Mouse (Mus musculus): ENCODE results near the gene Pon1.

DNA sequence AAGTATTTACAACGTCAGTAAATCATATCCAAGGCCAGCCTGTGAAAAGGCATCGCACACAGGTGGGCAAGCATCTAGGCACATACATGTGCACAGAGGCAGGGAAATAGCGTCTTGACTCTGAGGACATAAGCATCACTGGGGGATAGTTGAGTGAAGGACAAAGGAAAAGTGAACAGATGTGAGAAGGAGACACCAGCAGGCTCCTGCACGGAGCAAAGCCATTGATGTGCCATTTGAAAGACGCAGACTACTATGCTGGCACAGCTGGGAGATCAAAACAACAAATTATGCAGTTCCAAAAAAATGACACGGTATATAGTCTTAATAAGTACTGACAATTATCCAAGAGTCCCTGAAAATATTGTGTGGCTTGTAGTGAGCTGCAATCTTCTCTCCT, 6.2 kb downstream of the Pon1 start:
- TF ChIP-seq CTCF (IDR thresholded peaks at IDR 0.05; ENCODE audit: borderline replicate concordance, extremely low read depth, insufficient read depth, insufficient read length) (no peak), POLR2A (IDR thresholded peaks at IDR 0.05; ENCODE audit: borderline replicate concordance, extremely low read depth, insufficient read depth, insufficient read length, poor library complexity, severe bottlenecking) (no peak)
